Mouse (Mus musculus): ENCODE measurements around the gene Nckap5. TPM values are rescaled to one million over a fixed set of nuclear protein-coding genes. Genes with fewer than 3 reads are reported as not detected.

Nckap5 gene
- polyA plus RNA-seq, 1 experiment from 2014 or later = 8.8 TPM

GRCm38 (mm10) chr1:126334202-126334601 lies 496.4 kb downstream of the Nckap5 start:
- Histone ChIP-seq H3K9me3 (replicated peaks) (no peaks in the 10 kb centered on the region), H3K4me1 (replicated peaks) (no peaks in the 10 kb centered on the region), H3K4me3 (no peak overlapping the region), H3K36me3 (no peaks in the 10 kb centered on the region), H3K27ac (no peak overlapping the region), H3K4me2 (no peak overlapping the region), H3K9ac (no peak overlapping the region), H3K27me3 (no peaks in the 10 kb centered on the region)
- ATAC-seq (replicated peaks; ENCODE audit: insufficient number of reproducible peaks, insufficient read depth, low FRiP score, low read depth) = no peak
- 49% methylated on average over 4 of the region's 4 CpGs for WGBS

GRCm38 (mm10) chr1:126332026-126332425 lies 498.6 kb downstream of the Nckap5 start:
- Histone ChIP-seq H3K9ac (no peak overlapping the region), H3K27ac (no peak overlapping the region), H3K27me3 (no peaks in the 10 kb centered on the region), H3K4me1 (replicated peaks) (no peaks in the 10 kb centered on the region), H3K4me3 (no peak overlapping the region), H3K4me2 (no peak overlapping the region), H3K9me3 (replicated peaks) (no peaks in the 10 kb centered on the region), H3K36me3 (no peaks in the 10 kb centered on the region)
- 69% methylated on average over 2 of the region's 2 CpGs for WGBS
- no peak for ATAC-seq (replicated peaks; ENCODE audit: insufficient number of reproducible peaks, insufficient read depth, low FRiP score, low read depth)

- 80% methylated on average over 1 of the region's 1 CpGs for whole genome bisulfite sequencing
Observed at GRCm38 (mm10) chr1:126320696-126321095, 509.9 kb downstream of the Nckap5 start.

GRCm38 (mm10) chr1:126317874-126318607 lies 512.6 kb downstream of the Nckap5 start:
- WGBS = 59% methylated on average over 11 of the region's 11 CpGs
- ATAC-seq (replicated peaks; ENCODE audit: insufficient number of reproducible peaks, insufficient read depth, low FRiP score, low read depth) = no peak
- Histone ChIP-seq H3K27me3 (no peaks in the 10 kb centered on the region), H3K36me3 (no peaks in the 10 kb centered on the region), H3K4me3 (no peak overlapping the region), H3K4me2 (no peak overlapping the region), H3K9ac (no peak overlapping the region), H3K9me3 (replicated peaks) (no peaks in the 10 kb centered on the region), H3K4me1 (replicated peaks) (no peaks in the 10 kb centered on the region), H3K27ac (no peak overlapping the region)

More at GRCm38 (mm10) chr1:126320696-126321095, 509.9 kb downstream of the Nckap5 start:
- Histone ChIP-seq H3K27me3 (no peaks in the 10 kb centered on the region), H3K4me2 (no peak overlapping the region), H3K4me1 (replicated peaks) (no peaks in the 10 kb centered on the region), H3K9me3 (replicated peaks) (no peaks in the 10 kb centered on the region), H3K9ac (no peak overlapping the region), H3K4me3 (no peak overlapping the region), H3K27ac (no peak overlapping the region), H3K36me3 (no peaks in the 10 kb centered on the region)
- ATAC-seq (replicated peaks; ENCODE audit: insufficient number of reproducible peaks, insufficient read depth, low FRiP score, low read depth) = no peak

- no peaks in the 10 kb centered on the region for H3K4me1 ChIP-seq (replicated peaks)
- 79% methylated on average over 4 of the region's 4 CpGs for WGBS
- H3K4me2 ChIP-seq = no peak overlapping the region
- no peaks in the 10 kb centered on the region for H3K9me3 ChIP-seq (replicated peaks)
- H3K4me3 ChIP-seq = no peak overlapping the region
- no peak for ATAC-seq (replicated peaks; ENCODE audit: insufficient number of reproducible peaks, insufficient read depth, low FRiP score, low read depth)
- H3K27me3 ChIP-seq = no peaks in the 10 kb centered on the region
- H3K36me3 ChIP-seq = no peaks in the 10 kb centered on the region
- H3K9ac ChIP-seq = no peak overlapping the region
- no peak overlapping the region for H3K27ac ChIP-seq
Observed at GRCm38 (mm10) chr1:126317345-126317744, 513.3 kb downstream of the Nckap5 start.

- Histone ChIP-seq H3K4me1 (replicated peaks) (no peaks in the 10 kb centered on the region), H3K4me2 (no peak overlapping the region), H3K4me3 (no peak overlapping the region), H3K9me3 (replicated peaks) (no peaks in the 10 kb centered on the region), H3K9ac (no peak overlapping the region), H3K36me3 (no peaks in the 10 kb centered on the region), H3K27ac (no peak overlapping the region), H3K27me3 (no peaks in the 10 kb centered on the region)
- 63% methylated on average over 2 of the region's 2 CpGs for WGBS
- no peak for ATAC-seq (replicated peaks; ENCODE audit: insufficient number of reproducible peaks, insufficient read depth, low FRiP score, low read depth)
Observed at GRCm38 (mm10) chr1:126316866-126317265, 513.7 kb downstream of the Nckap5 start.

GRCm38 (mm10) chr1:126301129-126301528 lies 529.5 kb downstream of the Nckap5 start:
- Histone ChIP-seq H3K9me3 (replicated peaks) (no peaks in the 10 kb centered on the region), H3K27ac (no peak overlapping the region), H3K4me1 (replicated peaks) (no peaks in the 10 kb centered on the region), H3K36me3 (no peaks in the 10 kb centered on the region), H3K4me3 (no peak overlapping the region), H3K9ac (no peak overlapping the region), H3K27me3 (no peaks in the 10 kb centered on the region), H3K4me2 (no peak overlapping the region)
- WGBS = 70% methylated on average over 2 of the region's 2 CpGs
- no peak for ATAC-seq (replicated peaks; ENCODE audit: insufficient number of reproducible peaks, insufficient read depth, low FRiP score, low read depth)

- Histone ChIP-seq H3K27me3 (no peaks in the 10 kb centered on the region), H3K4me2 (no peak overlapping the region), H3K4me1 (replicated peaks) (no peaks in the 10 kb centered on the region), H3K27ac (no peak overlapping the region), H3K4me3 (no peak overlapping the region), H3K9me3 (replicated peaks) (no peaks in the 10 kb centered on the region), H3K9ac (no peak overlapping the region), H3K36me3 (no peaks in the 10 kb centered on the region)
- 43% methylated on average over 5 of the region's 5 CpGs for WGBS
- no peak for ATAC-seq (replicated peaks; ENCODE audit: insufficient number of reproducible peaks, insufficient read depth, low FRiP score, low read depth)
Observed at GRCm38 (mm10) chr1:126264931-126265330, 565.7 kb downstream of the Nckap5 start.

- ATAC-seq (replicated peaks; ENCODE audit: insufficient number of reproducible peaks, insufficient read depth, low FRiP score, low read depth) = no peak
- Histone ChIP-seq H3K27ac (no peak overlapping the region), H3K4me2 (no peak overlapping the region), H3K36me3 (no peaks in the 10 kb centered on the region), H3K4me1 (replicated peaks) (no peaks in the 10 kb centered on the region), H3K4me3 (no peak overlapping the region), H3K9ac (no peak overlapping the region), H3K9me3 (replicated peaks) (no peaks in the 10 kb centered on the region), H3K27me3 (no peaks in the 10 kb centered on the region)
- 71% methylated on average over 5 of the region's 5 CpGs for WGBS
Observed at GRCm38 (mm10) chr1:126254364-126254763, 576.2 kb downstream of the Nckap5 start.

GRCm38 (mm10) chr1:126253934-126254333 lies 576.7 kb downstream of the Nckap5 start:
- Histone ChIP-seq H3K36me3 (no peaks in the 10 kb centered on the region), H3K9ac (no peak overlapping the region), H3K4me1 (replicated peaks) (no peaks in the 10 kb centered on the region), H3K4me3 (no peak overlapping the region), H3K4me2 (no peak overlapping the region), H3K9me3 (replicated peaks) (no peaks in the 10 kb centered on the region), H3K27me3 (no peaks in the 10 kb centered on the region), H3K27ac (no peak overlapping the region)
- no peak for ATAC-seq (replicated peaks; ENCODE audit: insufficient number of reproducible peaks, insufficient read depth, low FRiP score, low read depth)
- 84% methylated on average over 7 of the region's 7 CpGs for WGBS

GRCm38 (mm10) chr1:126233196-126233595 lies 597.4 kb downstream of the Nckap5 start:
- H3K9me3 ChIP-seq (replicated peaks) = no peaks in the 10 kb centered on the region
- H3K27me3 ChIP-seq = no peaks in the 10 kb centered on the region

GRCm38 (mm10) chr1:126231199-126231598 lies 599.4 kb downstream of the Nckap5 start:
- no peaks in the 10 kb centered on the region for H3K36me3 ChIP-seq
- no peak overlapping the region for H3K4me2 ChIP-seq
- WGBS = 70% methylated on average over 9 of the region's 9 CpGs
- H3K4me3 ChIP-seq = no peak overlapping the region
- H3K27ac ChIP-seq = no peak overlapping the region
- ATAC-seq (replicated peaks; ENCODE audit: insufficient number of reproducible peaks, insufficient read depth, low FRiP score, low read depth) = no peak
- no peak overlapping the region for H3K9ac ChIP-seq
- H3K27me3 ChIP-seq = no peaks in the 10 kb centered on the region
- no peaks in the 10 kb centered on the region for H3K9me3 ChIP-seq (replicated peaks)
- H3K4me1 ChIP-seq (replicated peaks) = no peaks in the 10 kb centered on the region

More at GRCm38 (mm10) chr1:126233196-126233595, 597.4 kb downstream of the Nckap5 start:
- ATAC-seq (replicated peaks; ENCODE audit: insufficient number of reproducible peaks, insufficient read depth, low FRiP score, low read depth) = no peak
- no peak overlapping the region for H3K27ac ChIP-seq
- H3K9ac ChIP-seq = no peak overlapping the region
- H3K4me1 ChIP-seq (replicated peaks) = no peaks in the 10 kb centered on the region
- H3K4me2 ChIP-seq = no peak overlapping the region
- 52% methylated on average over 4 of the region's 4 CpGs for WGBS
- H3K36me3 ChIP-seq = no peaks in the 10 kb centered on the region
- no peak overlapping the region for H3K4me3 ChIP-seq

Measured in heart, embryonic 15.5 days (tissue).